Mouse (Mus musculus) kidney, adult 2 months (tissue): ENCODE data around the gene Akr1c6.

ENCODE experiments used
- CTCF ChIP-seq: fragments of 200-500 bp; conservative IDR thresholded peaks from 2 replicates; pipeline ENCODE4 v1.5.1; 2011; ENCODE audit warnings: low read depth, mild to moderate bottlenecking, control low read depth, low read length, moderate library complexity, mixed read lengths; ENCODE audit not compliant: insufficient read depth, insufficient read length
- POLR2A ChIP-seq: fragments of 200-500 bp; IDR thresholded peaks from one replicate; pipeline ENCODE4 v1.6.1; 2011; ENCODE audit warnings: low read depth, low read length, control low read depth

DNA sequence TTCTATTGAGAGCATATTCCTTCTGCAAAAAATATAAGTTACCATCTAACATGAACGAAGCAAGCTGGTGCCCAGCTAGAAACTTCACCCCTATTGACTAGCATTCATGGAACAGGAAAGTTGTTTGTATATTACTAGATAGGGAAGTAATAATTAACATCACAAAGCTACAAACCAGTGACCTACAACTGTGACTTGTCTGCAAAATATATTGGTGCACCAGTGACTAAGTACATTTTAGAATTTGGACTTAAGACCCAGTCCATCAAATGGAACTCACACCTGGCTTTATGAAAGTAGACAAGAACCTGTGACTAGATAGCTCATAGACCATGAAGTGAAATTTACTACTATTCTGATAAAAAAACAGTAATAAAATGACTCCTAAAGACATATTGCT is 3.0 kb upstream of the Akr1c6 start:
- TF ChIP-seq POLR2A (no peak), CTCF (no peak)
